Mouse (Mus musculus) heart, embryonic 14.5 days (tissue): ENCODE results near the gene Gm10553. TPM values are rescaled to one million over a fixed set of nuclear protein-coding genes. Genes with fewer than 3 reads are reported as not detected.
"Not testable (repeated sequence)": the region's sequence is repeated elsewhere in the genome, so short reads cannot be mapped to it uniquely, and the experiment has no call there.

Source experiments
- ATAC-seq: fragments of 200-750 bp; cut with Nextera tagmentation; 2 replicates; pipeline ENCODE4 v1.8.0; 2017; ENCODE audit warnings: low read depth, moderate TSS enrichment; ENCODE audit not compliant: insufficient number of reproducible peaks, insufficient read depth, low FRiP score
- H3K27ac ChIP-seq, 2 experiments: fragments of 200-500 bp in 1 of 2; fragments of 300-500 bp in 1 of 2; sonication (generic) in 1 of 2; replicated peaks in 1 of 2; 2 replicates each; pipeline ENCODE4 v1.5.1; 2012 to 2014; ENCODE audit warnings: low read depth in 2 of 2, low read length in 2 of 2, control low read depth in 1 of 2, mild to moderate bottlenecking in 1 of 2, mixed read lengths in 1 of 2; ENCODE audit not compliant: control insufficient read depth in 1 of 2, insufficient read depth in 1 of 2
- H3K27me3 ChIP-seq: fragments of 300-500 bp; sonication (generic); 2 replicates; pipeline ENCODE4 v1.6.1; 2014; ENCODE audit warnings: mild to moderate bottlenecking, low read length, control low read depth; ENCODE audit not compliant: control insufficient read depth, insufficient read depth
- H3K36me3 ChIP-seq: fragments of 300-500 bp; sonication (generic); 2 replicates; pipeline ENCODE4 v1.6.1; 2014; ENCODE audit warnings: mild to moderate bottlenecking, control low read depth, low read length, mixed read lengths; ENCODE audit not compliant: control insufficient read depth, insufficient read depth
- H3K4me1 ChIP-seq, 2 experiments: fragments of 200-500 bp in 1 of 2; fragments of 300-500 bp in 1 of 2; sonication (generic) in 1 of 2; 2 replicates each; pipeline ENCODE4 v1.6.1; 2012 to 2014; ENCODE audit warnings: low read length in 2 of 2, control low read depth in 1 of 2, mixed read lengths in 1 of 2; ENCODE audit not compliant: control insufficient read depth in 2 of 2, insufficient read depth in 2 of 2
- H3K4me2 ChIP-seq: fragments of 300-500 bp; sonication (generic); 2 replicates; pipeline ENCODE4 v1.6.1; 2014; ENCODE audit warnings: mild to moderate bottlenecking, low read length
- H3K4me3 ChIP-seq, 2 experiments: fragments of 200-500 bp in 1 of 2; fragments of 300-500 bp in 1 of 2; sonication (generic) in 1 of 2; 2 replicates each; pipeline ENCODE4 v1.5.1; 2012 to 2014; ENCODE audit warnings: low read length in 2 of 2, mild to moderate bottlenecking in 2 of 2, control low read depth in 1 of 2, low read depth in 1 of 2, moderate library complexity in 1 of 2; ENCODE audit not compliant: control insufficient read depth in 1 of 2, insufficient read depth in 1 of 2
- H3K9ac ChIP-seq: fragments of 300-500 bp; sonication (generic); 2 replicates; pipeline ENCODE4 v1.6.1; 2014; ENCODE audit warnings: mild to moderate bottlenecking, low read length
- H3K9me3 ChIP-seq: fragments of 300-500 bp; sonication (generic); 2 replicates; pipeline ENCODE4 v1.6.1; 2016; ENCODE audit warnings: low read length, control low read depth; ENCODE audit not compliant: control insufficient read depth
- WGBS: fragments of 180-500 bp; shearing (Covaris S2); extraction: QIAGEN DNeasy Blood & Tissue Kit; methylation state at CpG from one replicate; pipeline ENCODE4 v1.1.7; 2014; 5-methylcytosine and 5-hydroxymethylcytosine counted together
- polyA plus RNA-seq: library from polyadenylated mRNA; unstranded; fragments of >200 nt; fragmentation: Nextera tagmentation; extraction: Ambion mirVana; gene quantifications from 2 replicates; pipeline ENCODE4 v1.2.1, GENCODE M21; 2014

The Gm10553 gene
- polyA plus RNA-seq, result not detected in 2 replicates

GRCm38 (mm10) chr1:85099864-85100263 lies at the start of gene Gm10553:
Gene Gm10553 (plus strand): TSS chr1:85100164.
- H3K9ac ChIP-seq, H3K4me3 ChIP-seq, ATAC-seq, H3K9me3 ChIP-seq, H3K27me3 ChIP-seq, H3K27ac ChIP-seq, H3K4me2 ChIP-seq, H3K4me1 ChIP-seq, H3K36me3 ChIP-seq: not testable (repeated sequence)
- 75% methylated on average over 1 of the region's 1 CpGs for WGBS

GRCm38 (mm10) chr1:85071690-85072089 lies 28.3 kb upstream of the Gm10553 start:
- not testable (repeated sequence) for H3K27ac ChIP-seq, H3K9me3 ChIP-seq, H3K4me2 ChIP-seq, H3K9ac ChIP-seq, H3K27me3 ChIP-seq, H3K36me3 ChIP-seq, H3K4me3 ChIP-seq, ATAC-seq, H3K4me1 ChIP-seq
- WGBS, result 54% methylated on average over 3 of the region's 3 CpGs

GRCm38 (mm10) chr1:85073099-85073498 lies 26.9 kb upstream of the Gm10553 start:
- not testable (repeated sequence) for H3K27ac ChIP-seq, ATAC-seq, H3K9me3 ChIP-seq, H3K27me3 ChIP-seq, H3K4me2 ChIP-seq, H3K9ac ChIP-seq, H3K4me1 ChIP-seq, H3K36me3 ChIP-seq, H3K4me3 ChIP-seq
- WGBS, result 49% methylated on average over 3 of the region's 3 CpGs

GRCm38 (mm10) chr1:85084803-85085202 lies 15.2 kb upstream of the Gm10553 start:
- not testable (repeated sequence) for ATAC-seq, H3K9me3 ChIP-seq, H3K4me1 ChIP-seq, H3K27ac ChIP-seq, H3K9ac ChIP-seq, H3K4me2 ChIP-seq, H3K4me3 ChIP-seq, H3K27me3 ChIP-seq, H3K36me3 ChIP-seq
- 33% methylated on average over 3 of the region's 3 CpGs for WGBS

GRCm38 (mm10) chr1:85086211-85086610 lies 13.8 kb upstream of the Gm10553 start:
- ATAC-seq, H3K9ac ChIP-seq, H3K27me3 ChIP-seq, H3K9me3 ChIP-seq, H3K36me3 ChIP-seq, H3K27ac ChIP-seq, H3K4me3 ChIP-seq, H3K4me2 ChIP-seq, H3K4me1 ChIP-seq: not testable (repeated sequence)
- WGBS, result 57% methylated on average over 1 of the region's 1 CpGs

GRCm38 (mm10) chr1:85092169-85092568 lies 7.8 kb upstream of the Gm10553 start:
- H3K4me3 ChIP-seq, H3K4me2 ChIP-seq, H3K27me3 ChIP-seq, H3K4me1 ChIP-seq, H3K36me3 ChIP-seq, H3K9me3 ChIP-seq, ATAC-seq, H3K27ac ChIP-seq, H3K9ac ChIP-seq: not testable (repeated sequence)
- WGBS, result 32% methylated on average over 1 of the region's 3 CpGs

GRCm38 (mm10) chr1:85093011-85093572 lies 6.9 kb upstream of the Gm10553 start:
- not testable (repeated sequence) for H3K4me1 ChIP-seq, H3K4me2 ChIP-seq
- 68% methylated on average over 6 of the region's 7 CpGs for WGBS

GRCm38 (mm10) chr1:85099081-85099480 lies 883 bp upstream of the Gm10553 start:
- not testable (repeated sequence) for H3K9me3 ChIP-seq, H3K36me3 ChIP-seq, H3K4me1 ChIP-seq, H3K4me3 ChIP-seq, ATAC-seq, H3K27ac ChIP-seq, H3K4me2 ChIP-seq, H3K9ac ChIP-seq, H3K27me3 ChIP-seq
- WGBS, result 78% methylated on average over 5 of the region's 7 CpGs

More at GRCm38 (mm10) chr1:85093011-85093572, 6.9 kb upstream of the Gm10553 start:
- not testable (repeated sequence) for H3K9ac ChIP-seq, H3K36me3 ChIP-seq, H3K27me3 ChIP-seq, ATAC-seq, H3K9me3 ChIP-seq, H3K4me3 ChIP-seq, H3K27ac ChIP-seq
